Mouse (Mus musculus): ENCODE data around the gene Bnipl.

DNA sequence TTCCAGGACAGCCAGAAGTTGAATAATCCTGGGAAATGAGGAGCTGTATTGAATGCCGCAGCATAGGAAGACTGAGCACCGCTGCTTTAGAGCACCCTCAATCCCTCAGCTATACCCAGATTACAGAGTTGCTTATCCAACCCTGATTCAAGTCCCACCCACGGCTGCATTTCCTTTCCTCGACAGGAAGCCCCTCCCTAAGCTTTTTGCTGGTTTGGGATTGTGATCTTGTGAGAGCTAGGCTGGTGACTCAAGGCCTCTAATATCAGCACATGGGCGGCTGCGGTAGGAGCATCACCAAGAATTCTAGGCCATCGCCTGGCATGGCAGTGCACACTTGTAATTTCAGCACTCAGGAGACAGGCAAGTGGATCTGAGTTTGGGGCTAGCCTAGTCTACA lies 35.5 kb upstream of the Bnipl start:
- no peak for TF ChIP-seq POLR2A (IDR thresholded peaks at IDR 0.05; ENCODE audit: low read depth, low read length)
- no peak for TF ChIP-seq CTCF (conservative IDR thresholded peaks at IDR 0.05; ENCODE audit: insufficient read depth, insufficient read length, low read depth, low read length)

Data from kidney, adult 2 months (tissue).